Mouse (Mus musculus) activated CD4-positive, CD25-positive, alpha-beta regulatory T cell, adult 9 weeks (primary cell): Measurements from ENCODE around the gene Use1. TPM values are rescaled to one million over a fixed set of nuclear protein-coding genes. Genes with fewer than 3 reads are reported as not detected.

Experiments used
- polyA plus RNA-seq: library from polyadenylated mRNA; unstranded; fragments of 100-300 nt; shearing (Covaris generic); gene quantifications from one replicate; pipeline ENCODE4 v1.2.1, GENCODE M21; 2017

Use1 gene
- 167 TPM for polyA plus RNA-seq

GRCm38 (mm10) chr8:71366771-71367528 lies at the start of gene Use1:
TSS of gene Use1 (plus strand) at chr8:71366848.

GRCm38 (mm10) chr8:71371236-71371848 lies 4.7 kb downstream of the Use1 start, which contains the start of gene Ocel1:
TSS of gene Ocel1 (plus strand) at chr8:71371298.

GRCm38 (mm10) chr8:71381421-71381970 lies 14.8 kb downstream of the Use1 start, which contains the start of gene Nr2f6:
TSS of gene Nr2f6 (minus strand) at chr8:71381960.

GRCm38 (mm10) chr8:71395629-71396028 lies 29.0 kb downstream of the Use1 start, which contains the start of gene Ushbp1:
TSS of gene Ushbp1 (minus strand) at chr8:71395802.

GRCm38 (mm10) chr8:71396639-71397305 lies 30.1 kb downstream of the Use1 start, which contains the start of gene Babam1:
TSS of gene Babam1 (plus strand) at chr8:71396861.

GRCm38 (mm10) chr8:71405401-71406098 lies 38.9 kb downstream of the Use1 start, which contains the start of gene Ankle1:
TSS of gene Ankle1 (plus strand) at chr8:71406010.

Other genes starting within 250 kb of the Use1 start
- 37.5 TPM for gene Myo9b, start 94.1 kb upstream of the Use1 start, polyA plus RNA-seq
- 36.9 TPM for gene Haus8, start 93.9 kb upstream of the Use1 start, polyA plus RNA-seq
- 5.9 TPM for gene Ocel1, start 4.5 kb downstream of the Use1 start, polyA plus RNA-seq
- 0.31 TPM for gene Nr2f6, start 15.1 kb downstream of the Use1 start, polyA plus RNA-seq
- gene Ushbp1, start 29.0 kb downstream of the Use1 start, polyA plus RNA-seq = 0.06 TPM
- gene Babam1, start 30.0 kb downstream of the Use1 start, polyA plus RNA-seq = 124 TPM
- gene Ankle1, start 39.2 kb downstream of the Use1 start, polyA plus RNA-seq = 2.1 TPM
- gene Abhd8, start 96.8 kb downstream of the Use1 start, polyA plus RNA-seq = 96.5 TPM
- 99.9 TPM for gene Mrpl34, start 98.1 kb downstream of the Use1 start, polyA plus RNA-seq
- 70.3 TPM for gene Dda1, start 102.4 kb downstream of the Use1 start, polyA plus RNA-seq
- 0.12 TPM for gene Ano8, start 119.1 kb downstream of the Use1 start, polyA plus RNA-seq
- gene Gtpbp3, start 121.3 kb downstream of the Use1 start, polyA plus RNA-seq = 6.3 TPM
- gene Plvap, start 144.9 kb downstream of the Use1 start, polyA plus RNA-seq = 0.23 TPM
- not detected for gene Ccdc194, start 158.9 kb downstream of the Use1 start, polyA plus RNA-seq
- 203 TPM for gene Bst2, start 170.6 kb downstream of the Use1 start, polyA plus RNA-seq
- 102 TPM for gene Mvb12a, start 176.1 kb downstream of the Use1 start, polyA plus RNA-seq
- 0.39 TPM for gene Tmem221, start 192.0 kb downstream of the Use1 start, polyA plus RNA-seq
- 0.16 TPM for gene Nxnl1, start 199.8 kb downstream of the Use1 start, polyA plus RNA-seq
- gene Slc27a1, start 202.0 kb downstream of the Use1 start, polyA plus RNA-seq = 11.9 TPM
- 26.4 TPM for gene Pgls, start 225.3 kb downstream of the Use1 start, polyA plus RNA-seq
- gene Fam129c, start 230.8 kb downstream of the Use1 start, polyA plus RNA-seq = 7.1 TPM
- 3.7 TPM for gene Colgalt1, start 244.2 kb downstream of the Use1 start, polyA plus RNA-seq